Mouse (Mus musculus) central nervous system, embryonic 14 days (tissue): ENCODE measurements around the gene Ebna1bp2. TPM values are rescaled to one million over a fixed set of nuclear protein-coding genes. Genes with fewer than 3 reads are reported as not detected.

ENCODE experiments used
- polyA plus RNA-seq: library from polyadenylated mRNA; depleted of rRNA; stranded (reverse); fragments of >200 nt; gene quantifications from 2 replicates; pipeline ENCODE4 v1.2.3, GENCODE M21; 2012; rRNA removed

The Ebna1bp2 gene
- 103 and 112 TPM in 2 replicates for polyA plus RNA-seq

GRCm38 (mm10) chr4:118620279-118620966, at the start of gene Ebna1bp2, which contains the start of gene Cfap57:
Gene Ebna1bp2, plus strand, starts transcription at chr4:118620799.
Gene Cfap57, minus strand, starts transcription at chr4:118620777.

GRCm38 (mm10) chr4:118658652-118659051, 38.1 kb downstream of the Ebna1bp2 start, which contains the start of gene Olfr62:
Gene Olfr62, plus strand, starts transcription at chr4:118658952.

Other genes with a start within 250 kb of the Ebna1bp2 start
- 35.3 and 40.0 TPM in 2 replicates for gene Szt2, start 211.5 kb upstream of the Ebna1bp2 start, polyA plus RNA-seq
- gene Med8, start 211.5 kb upstream of the Ebna1bp2 start, polyA plus RNA-seq: 97.0 and 106 TPM in 2 replicates
- gene Elovl1, start 192.7 kb upstream of the Ebna1bp2 start, polyA plus RNA-seq: 48.1 and 65.8 TPM in 2 replicates
- gene Cdc20, start 183.4 kb upstream of the Ebna1bp2 start, polyA plus RNA-seq: 83.0 and 103 TPM in 2 replicates
- 0.12 and 0.14 TPM in 2 replicates for gene Mpl, start 163.3 kb upstream of the Ebna1bp2 start, polyA plus RNA-seq
- gene Tie1, start 130.7 kb upstream of the Ebna1bp2 start, polyA plus RNA-seq: 18.1 and 19.9 TPM in 2 replicates
- gene 2610528J11Rik, start 93.8 kb upstream of the Ebna1bp2 start, polyA plus RNA-seq: 0.06 and 0.60 TPM in 2 replicates
- gene Tmem125, start 76.8 kb upstream of the Ebna1bp2 start, polyA plus RNA-seq: 0.16 and 0.99 TPM in 2 replicates
- 0.98 and 1.2 TPM in 2 replicates for gene Cfap57, start within 50 bp of the Ebna1bp2 start, polyA plus RNA-seq
- gene Olfr62, start 38.2 kb downstream of the Ebna1bp2 start, polyA plus RNA-seq: not detected in 2 replicates
- gene Olfr1342, start 72.0 kb downstream of the Ebna1bp2 start, polyA plus RNA-seq: 0.03 and 0.06 TPM in 2 replicates
- gene Olfr1341, start 82.7 kb downstream of the Ebna1bp2 start, polyA plus RNA-seq: not detected in 2 replicates
- gene Olfr1340, start 99.3 kb downstream of the Ebna1bp2 start, polyA plus RNA-seq: not detected in 2 replicates
- not detected in 2 replicates for gene Olfr1339, start 111.4 kb downstream of the Ebna1bp2 start, polyA plus RNA-seq
- gene Olfr1338, start 137.9 kb downstream of the Ebna1bp2 start, polyA plus RNA-seq: not detected in 2 replicates
- not detected in 2 replicates for gene Olfr1337, start 161.8 kb downstream of the Ebna1bp2 start, polyA plus RNA-seq
- not detected in 2 replicates for gene Olfr1335, start 189.1 kb downstream of the Ebna1bp2 start, polyA plus RNA-seq
- not detected in 2 replicates for gene Olfr1333, start 215.5 kb downstream of the Ebna1bp2 start, polyA plus RNA-seq
- gene Olfr1331, start 243.8 kb downstream of the Ebna1bp2 start, polyA plus RNA-seq: not detected in 2 replicates